Mouse (Mus musculus) C2C12 (cell line): ENCODE results near the gene Fancc. TPM values are rescaled to one million over a fixed set of nuclear protein-coding genes. Genes with fewer than 3 reads are reported as not detected.
"Not testable (repeated sequence)": the region's sequence is repeated elsewhere in the genome, so short reads cannot be mapped to it uniquely, and the experiment has no call there.

Experiments used
- H3K27me3 ChIP-seq: one replicate; pipeline ENCODE4 v1.6.1; 2011; ENCODE audit not compliant: control insufficient read depth, insufficient read depth, insufficient read length
- H3K36me3 ChIP-seq: one replicate; pipeline ENCODE4 v1.6.1; 2011; ENCODE audit not compliant: control insufficient read depth, insufficient read depth
- H3K4me3 ChIP-seq: one replicate; pipeline ENCODE4 v1.5.1; 2011; ENCODE audit warnings: mild to moderate bottlenecking, control low read depth; ENCODE audit not compliant: poor library complexity, insufficient read depth, severe bottlenecking
- H3K79me2 ChIP-seq: one replicate; pipeline ENCODE4 v1.6.1; 2011; ENCODE audit not compliant: control insufficient read depth, insufficient read depth
- H3K79me3 ChIP-seq: one replicate; pipeline ENCODE4 v1.6.1; 2011; ENCODE audit warnings: low read depth, control low read depth
- H3ac ChIP-seq: one replicate; pipeline ENCODE3; 2011; ENCODE audit warnings: low read depth; ENCODE audit not compliant: control insufficient read depth, insufficient read length
- CEBPB ChIP-seq: IDR thresholded peaks from one replicate; pipeline ENCODE4 v1.6.1; 2011; ENCODE audit warnings: low read depth, mild to moderate bottlenecking, control low read depth, moderate library complexity
- CTCF ChIP-seq: IDR thresholded peaks from one replicate; pipeline ENCODE4 v1.5.1; 2011; ENCODE audit not compliant: control insufficient read depth, insufficient read depth, insufficient read length
- FOSL1 ChIP-seq: IDR thresholded peaks from one replicate; pipeline ENCODE4 v1.8.0; 2011; ENCODE audit warnings: mild to moderate bottlenecking, low read length; ENCODE audit not compliant: poor library complexity, insufficient read depth, severe bottlenecking
- MAX ChIP-seq: IDR thresholded peaks from one replicate; pipeline ENCODE4 v1.6.1; 2011; ENCODE audit warnings: mild to moderate bottlenecking, control low read depth
- MYOD1 ChIP-seq: IDR thresholded peaks from one replicate; pipeline ENCODE4 v1.6.1; 2011; ENCODE audit warnings: low read depth; ENCODE audit not compliant: control insufficient read depth, insufficient read length
- MYOG ChIP-seq: IDR thresholded peaks from one replicate; pipeline ENCODE4 v1.6.1; 2011; ENCODE audit not compliant: control insufficient read depth, insufficient read length; ENCODE audit errors: extremely low read depth
- USF1 ChIP-seq: IDR thresholded peaks from one replicate; pipeline ENCODE4 v1.6.1; 2011; ENCODE audit warnings: low read depth, mild to moderate bottlenecking, control low read depth, moderate library complexity
- polyA plus RNA-seq: library from polyadenylated mRNA; unstranded; fragments of >200 nt; fragmentation: generic; extraction: Trizol; gene quantifications from one replicate; pipeline ENCODE4 v1.2.1, GENCODE M21; 2012; ENCODE audit warnings: missing spikeins

The Fancc gene
- polyA plus RNA-seq, 1 experiment, result 9.3 TPM

GRCm38 (mm10) chr13:63445419-63445818 lies 51.7 kb downstream of the Fancc start:
- TF ChIP-seq CTCF (no peak), MYOD1 (no peak), CEBPB (no peak), MYOG (no peak), USF1 (no peak), MAX (no peak), FOSL1 (no peak)
- H3K4me3 ChIP-seq, result no peak overlapping the region
- H3K79me2 ChIP-seq, result no peaks in the 10 kb centered on the region
- no peak overlapping the region for H3ac ChIP-seq
- no peaks in the 10 kb centered on the region for H3K79me3 ChIP-seq
- H3K27me3 ChIP-seq, result peaks cover 6% of the 10 kb centered on the region
- no peaks in the 10 kb centered on the region for H3K36me3 ChIP-seq

DNA sequence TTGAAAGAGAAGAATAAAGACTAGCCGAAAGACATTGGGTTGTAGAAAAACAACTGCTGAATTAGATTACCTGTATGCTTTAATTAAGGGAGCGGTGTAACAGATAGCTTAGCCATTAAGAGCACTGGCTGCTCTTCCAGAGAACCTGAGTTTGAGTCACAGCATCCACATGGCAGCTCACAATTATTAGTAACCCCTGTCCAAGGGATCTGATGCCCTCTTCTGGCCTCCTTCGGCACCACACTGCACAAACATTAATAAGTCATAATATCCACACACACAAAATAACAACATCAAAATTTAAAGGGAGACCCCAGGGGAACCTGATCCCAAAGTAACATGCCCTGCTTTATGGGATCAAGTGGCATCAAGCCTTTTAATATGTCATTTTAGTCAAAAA lies 64.3 kb downstream of the Fancc start:
- Histone ChIP-seq H3ac (no peak overlapping the region), H3K27me3 (no peaks in the 10 kb centered on the region), H3K79me3 (no peaks in the 10 kb centered on the region), H3K4me3 (no peak overlapping the region), H3K79me2 (no peaks in the 10 kb centered on the region), H3K36me3 (no peaks in the 10 kb centered on the region)
- TF ChIP-seq FOSL1, result no peak
- peak; percentile 22 for TF ChIP-seq MAX

DNA sequence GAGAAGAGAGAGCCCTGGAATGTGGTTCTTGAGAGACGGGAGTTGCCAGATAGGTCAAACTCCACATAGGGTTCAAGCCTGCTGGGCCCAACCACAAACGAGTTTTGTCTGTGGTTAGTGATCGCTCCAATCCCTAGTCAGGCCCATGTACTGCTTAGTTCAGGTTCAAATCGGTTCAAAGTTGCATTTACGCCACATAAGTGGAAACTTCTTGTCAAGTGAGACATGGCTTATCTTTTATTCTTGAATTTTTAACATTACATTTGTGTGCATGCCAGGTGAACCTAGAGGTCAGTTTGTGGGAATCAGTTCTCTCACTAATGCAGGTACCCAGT lies 65.3 kb downstream of the Fancc start:
- H3K36me3 ChIP-seq, result no peaks in the 10 kb centered on the region
- peak overlapping the region; percentile 46 for H3ac ChIP-seq
- no peaks in the 10 kb centered on the region for H3K27me3 ChIP-seq
- H3K79me3 ChIP-seq, result no peaks in the 10 kb centered on the region
- H3K4me3 ChIP-seq, result peak overlapping the region; percentile 41
- TF ChIP-seq MYOD1, result no peak
- TF ChIP-seq CTCF, result no peak
- TF ChIP-seq MAX, result no peak
- no peak for TF ChIP-seq FOSL1
- no peak for TF ChIP-seq MYOG
- no peak for TF ChIP-seq USF1
- TF ChIP-seq CEBPB, result no peak
- H3K79me2 ChIP-seq, result no peaks in the 10 kb centered on the region

DNA sequence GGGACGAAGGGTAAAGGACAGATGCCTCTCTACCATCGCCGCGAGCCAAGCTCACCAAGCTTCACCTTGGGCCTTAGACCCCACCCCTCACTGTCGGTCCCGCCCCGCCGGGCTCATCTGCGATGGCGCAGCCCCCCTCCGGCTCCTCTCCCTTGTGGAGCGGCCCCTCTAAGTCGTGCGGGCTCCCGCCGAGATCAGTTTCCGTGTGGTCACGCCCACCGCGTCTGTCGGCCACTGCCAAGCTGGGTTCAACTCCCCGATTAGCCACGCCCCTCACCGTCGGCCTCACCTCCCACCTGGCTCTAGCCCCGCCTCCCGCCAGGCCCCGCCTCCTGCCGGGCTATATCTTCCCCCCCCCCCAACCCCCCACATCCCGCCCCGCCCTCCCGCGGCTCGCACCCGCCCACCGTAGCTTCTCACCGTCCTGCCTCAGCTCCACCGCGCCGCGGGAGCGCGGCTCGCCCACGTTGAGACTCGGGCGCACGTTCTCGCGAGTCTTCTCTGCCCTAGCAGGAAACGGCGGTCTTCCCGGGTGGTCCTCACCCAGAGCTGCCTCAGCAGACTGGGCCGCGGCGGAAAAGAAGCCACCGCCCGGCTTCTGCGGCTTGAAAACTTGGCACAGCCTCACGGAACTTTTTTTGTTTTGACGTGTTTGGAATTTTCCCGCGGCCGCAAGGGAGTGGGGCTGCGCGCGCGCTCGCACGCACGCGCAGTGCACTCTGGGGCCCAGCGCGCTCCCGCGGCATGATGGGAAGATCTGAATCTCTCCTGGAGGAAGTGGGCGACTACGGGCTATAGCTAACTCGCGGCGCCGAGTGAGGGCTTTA lies 65.8 kb downstream of the Fancc start:
- Histone ChIP-seq H3K4me3 (peak overlapping the region; percentile 41), H3ac (peak overlapping the region; percentile 68), H3K79me2 (no peaks in the 10 kb centered on the region), H3K27me3 (no peaks in the 10 kb centered on the region), H3K79me3 (no peaks in the 10 kb centered on the region), H3K36me3 (no peaks in the 10 kb centered on the region)
- no peak for TF ChIP-seq MYOD1
- TF ChIP-seq MAX, result peak; percentile 26

GRCm38 (mm10) chr13:63430681-63431029 lies 66.4 kb downstream of the Fancc start:
- H3K27me3 ChIP-seq, result no peaks in the 10 kb centered on the region
- H3K4me3 ChIP-seq, result peak overlapping the region; percentile 41
- no peaks in the 10 kb centered on the region for H3K79me2 ChIP-seq
- no peaks in the 10 kb centered on the region for H3K79me3 ChIP-seq
- no peak for TF ChIP-seq FOSL1
- no peak for TF ChIP-seq CTCF
- TF ChIP-seq CEBPB, result no peak
- no peak for TF ChIP-seq MYOD1
- no peak for TF ChIP-seq USF1
- no peak for TF ChIP-seq MAX
- no peak for TF ChIP-seq MYOG
- H3K36me3 ChIP-seq, result no peaks in the 10 kb centered on the region
- H3ac ChIP-seq, result peak overlapping the region; percentile 29

DNA sequence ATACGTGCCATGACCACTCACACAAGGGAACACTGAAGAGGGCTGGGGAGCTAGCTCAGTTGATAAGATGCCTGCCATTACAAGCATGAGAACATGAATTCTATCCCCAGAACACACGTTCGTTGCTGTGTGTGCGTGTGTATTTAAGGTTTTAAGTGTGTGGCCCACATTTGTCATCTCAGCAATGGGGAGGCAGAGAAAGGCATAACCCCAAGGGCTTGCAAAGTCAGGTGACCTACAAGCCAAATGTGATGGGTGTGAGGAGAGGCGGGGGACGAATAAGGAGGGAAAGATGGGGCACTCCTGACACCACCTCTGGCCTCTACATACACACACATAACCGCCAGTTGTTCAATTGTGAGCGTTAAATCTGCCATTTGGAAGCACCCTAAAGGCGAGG lies 66.9 kb downstream of the Fancc start:
- no peak for TF ChIP-seq MYOD1
- no peak for TF ChIP-seq MYOG
- TF ChIP-seq MAX, result no peak
- TF ChIP-seq FOSL1, result no peak
- TF ChIP-seq CEBPB, result no peak
- TF ChIP-seq CTCF, result no peak
- TF ChIP-seq USF1, result no peak
- Histone ChIP-seq H3K79me2 (no peaks in the 10 kb centered on the region), H3K79me3 (no peaks in the 10 kb centered on the region), H3K27me3 (no peaks in the 10 kb centered on the region), H3ac (no peak overlapping the region), H3K4me3 (no peak overlapping the region), H3K36me3 (no peaks in the 10 kb centered on the region)

- not testable (repeated sequence) for H3K79me2 ChIP-seq, H3K27me3 ChIP-seq, H3ac ChIP-seq, H3K36me3 ChIP-seq, H3K4me3 ChIP-seq, H3K79me3 ChIP-seq
Observed at GRCm38 (mm10) chr13:63428211-63428610, 68.9 kb downstream of the Fancc start.
